Mouse (Mus musculus) stomach, postnatal 0 days (tissue): ENCODE measurements around the gene Srd5a1.

ENCODE experiments used
- CTCF ChIP-seq: IDR thresholded peaks from 2 replicates; pipeline ENCODE4 v1.5.1; 2016; ENCODE audit warnings: antibody characterized with exemption, low read depth, mild to moderate bottlenecking, moderate library complexity
- EP300 ChIP-seq: optimal IDR thresholded peaks from 2 replicates; pipeline ENCODE3; 2016; ENCODE audit warnings: antibody characterized with exemption

DNA sequence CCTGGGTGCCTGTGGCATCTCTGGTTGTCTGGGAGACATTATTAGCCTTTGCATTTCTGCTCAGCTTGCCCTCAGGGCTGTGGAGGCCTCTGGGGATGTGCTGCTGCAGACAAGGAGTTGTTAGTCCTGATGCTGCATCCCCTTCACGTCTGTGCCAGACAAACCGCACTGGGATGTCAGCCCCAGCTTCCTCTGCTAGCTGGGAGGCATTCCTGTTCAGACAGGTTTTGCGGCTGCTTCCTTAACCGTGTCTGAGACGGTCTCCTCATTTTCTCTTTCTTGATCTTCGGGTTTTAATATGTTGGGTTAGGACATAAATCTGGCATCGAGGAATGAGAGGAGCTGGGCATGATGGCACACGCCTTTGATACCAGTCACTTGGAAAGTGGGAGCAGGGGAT lies 19.0 kb downstream of the Srd5a1 start:
- no peak for TF ChIP-seq EP300
- no peak for TF ChIP-seq CTCF
